Mouse (Mus musculus): ENCODE measurements at regions not wholly inside any gene's neighbourhood (a gene's known extent, or its start where the extent isn't known, plus 50 kb on each side); places are given as distances from the start of the nearest gene placed in this dataset.

- no peaks in the 10 kb centered on the region for H3K27me3 ChIP-seq (ENCODE audit: control insufficient read depth, insufficient read depth, insufficient read length)
- TF ChIP-seq SRF (IDR thresholded peaks at IDR 0.05; ENCODE audit: control insufficient read depth, insufficient read length, low read depth), result no peak
These were observed 103.2 kb upstream of the Thsd7b start for GRCm38 (mm10) chr1:129169936-129170335.

GRCm38 (mm10) chr1:129150643-129151042 is 122.5 kb upstream of the Thsd7b start:
- no peak overlapping the region for H3K4me3 ChIP-seq
- H3K36me3 ChIP-seq (ENCODE audit: control insufficient read depth, insufficient read depth), result no peaks in the 10 kb centered on the region
- TF ChIP-seq USF1 (IDR thresholded peaks at IDR 0.05; ENCODE audit: low read depth) (no peak), TCF3 (IDR thresholded peaks at IDR 0.05; ENCODE audit: insufficient read length, low read depth) (no peak)
- H3K4me2 ChIP-seq (ENCODE audit: low read depth), result no peak overlapping the region
- no peak overlapping the region for H3ac ChIP-seq (ENCODE audit: control insufficient read depth, insufficient read length)
- H3K79me2 ChIP-seq (ENCODE audit: control insufficient read depth, insufficient read depth), result no peaks in the 10 kb centered on the region
- no peaks in the 10 kb centered on the region for H3K27me3 ChIP-seq (ENCODE audit: control insufficient read depth, insufficient read depth, insufficient read length)

More at GRCm38 (mm10) chr1:129169936-129170335, 103.2 kb upstream of the Thsd7b start:
- H3K4me2 ChIP-seq (ENCODE audit: low read depth), result no peak overlapping the region
- no peak overlapping the region for H3K4me3 ChIP-seq
- no peaks in the 10 kb centered on the region for H3K36me3 ChIP-seq (ENCODE audit: control insufficient read depth, insufficient read depth)
- H3K79me2 ChIP-seq (ENCODE audit: control insufficient read depth, insufficient read depth), result no peaks in the 10 kb centered on the region
- no peak overlapping the region for H3ac ChIP-seq (ENCODE audit: control insufficient read depth, insufficient read length)

GRCm38 (mm10) chr1:129148733-129149388 is 124.2 kb upstream of the Thsd7b start:
- no peaks in the 10 kb centered on the region for H3K36me3 ChIP-seq (ENCODE audit: control insufficient read depth, insufficient read depth)
- H3K4me3 ChIP-seq, result no peak overlapping the region
- no peaks in the 10 kb centered on the region for H3K79me2 ChIP-seq (ENCODE audit: control insufficient read depth, insufficient read depth)
- H3K4me2 ChIP-seq (ENCODE audit: low read depth), result no peak overlapping the region
- no peak overlapping the region for H3ac ChIP-seq (ENCODE audit: control insufficient read depth, insufficient read length)
- no peaks in the 10 kb centered on the region for H3K27me3 ChIP-seq (ENCODE audit: control insufficient read depth, insufficient read depth, insufficient read length)
- TF ChIP-seq USF1 (IDR thresholded peaks at IDR 0.05; ENCODE audit: low read depth), result no peak

GRCm38 (mm10) chr1:129146395-129147094 is 126.6 kb upstream of the Thsd7b start:
- no peaks in the 10 kb centered on the region for H3K27me3 ChIP-seq (ENCODE audit: control insufficient read depth, insufficient read depth, insufficient read length)
- no peaks in the 10 kb centered on the region for H3K79me2 ChIP-seq (ENCODE audit: control insufficient read depth, insufficient read depth)
- H3K4me3 ChIP-seq, result no peak overlapping the region
- H3ac ChIP-seq (ENCODE audit: control insufficient read depth, insufficient read length), result no peak overlapping the region
- no peak for TF ChIP-seq REST (IDR thresholded peaks at IDR 0.05; ENCODE audit: insufficient read depth, insufficient read length)
- no peak for TF ChIP-seq MAX (IDR thresholded peaks at IDR 0.05; ENCODE audit: low read depth)
- TF ChIP-seq SRF (IDR thresholded peaks at IDR 0.05; ENCODE audit: control insufficient read depth, insufficient read length, low read depth), result no peak
- TF ChIP-seq MYOD1 (IDR thresholded peaks at IDR 0.05; ENCODE audit: control insufficient read depth in 1 of 3, insufficient read length in 2 of 3, low read depth in 2 of 3), result no peak
- TF ChIP-seq POLR2AphosphoS2 (IDR thresholded peaks at IDR 0.05; ENCODE audit: insufficient read length, low read depth), result no peak
- no peak for TF ChIP-seq MYOG (IDR thresholded peaks at IDR 0.05; ENCODE audit: control insufficient read depth in 1 of 3, insufficient read depth in 1 of 3, insufficient read length in 2 of 3, low read depth in 2 of 3)
- TF ChIP-seq TCF3 (IDR thresholded peaks at IDR 0.05; ENCODE audit: insufficient read length, low read depth), result no peak
- no peak for TF ChIP-seq TCF12 (IDR thresholded peaks at IDR 0.05; ENCODE audit: insufficient read depth, poor library complexity, severe bottlenecking)
- TF ChIP-seq USF1 (IDR thresholded peaks at IDR 0.05; ENCODE audit: low read depth), result no peak
- no peak for TF ChIP-seq E2F4 (IDR thresholded peaks at IDR 0.05; ENCODE audit: insufficient read depth)
- no peak for TF ChIP-seq CEBPB (IDR thresholded peaks at IDR 0.05; ENCODE audit: insufficient read depth, poor library complexity, severe bottlenecking)
- no peak for TF ChIP-seq POLR2A (IDR thresholded peaks at IDR 0.05; ENCODE audit: insufficient read length, low read depth)
- H3K36me3 ChIP-seq (ENCODE audit: control insufficient read depth, insufficient read depth), result no peaks in the 10 kb centered on the region
- H3K4me2 ChIP-seq (ENCODE audit: low read depth), result no peak overlapping the region

- H3K4me3 ChIP-seq, result no peak overlapping the region
- H3K27me3 ChIP-seq (ENCODE audit: control insufficient read depth, insufficient read depth, insufficient read length), result no peaks in the 10 kb centered on the region
These were observed 134.3 kb upstream of the Thsd7b start for GRCm38 (mm10) chr1:129138783-129139182.

More at GRCm38 (mm10) chr1:129138783-129139182, 134.3 kb upstream of the Thsd7b start:
- Histone ChIP-seq H3K4me2 (ENCODE audit: low read depth) (no peak overlapping the region), H3ac (ENCODE audit: control insufficient read depth, insufficient read length) (no peak overlapping the region), H3K79me2 (ENCODE audit: control insufficient read depth, insufficient read depth) (no peaks in the 10 kb centered on the region), H3K36me3 (ENCODE audit: control insufficient read depth, insufficient read depth) (no peaks in the 10 kb centered on the region)
- TF ChIP-seq MYOD1 (IDR thresholded peaks at IDR 0.05; ENCODE audit: control insufficient read depth in 1 of 3, insufficient read length in 2 of 3, low read depth in 2 of 3) (no peak), MYOG (IDR thresholded peaks at IDR 0.05; ENCODE audit: control insufficient read depth in 1 of 3, insufficient read depth in 1 of 3, insufficient read length in 2 of 3, low read depth in 2 of 3) (no peak), SRF (IDR thresholded peaks at IDR 0.05; ENCODE audit: control insufficient read depth, insufficient read length, low read depth) (no peak), TCF3 (IDR thresholded peaks at IDR 0.05; ENCODE audit: insufficient read length, low read depth) (no peak), POLR2AphosphoS2 (IDR thresholded peaks at IDR 0.05; ENCODE audit: insufficient read length, low read depth) (no peak), USF1 (IDR thresholded peaks at IDR 0.05; ENCODE audit: low read depth) (no peak), TCF12 (IDR thresholded peaks at IDR 0.05; ENCODE audit: insufficient read depth, poor library complexity, severe bottlenecking) (no peak), CEBPB (IDR thresholded peaks at IDR 0.05; ENCODE audit: insufficient read depth, poor library complexity, severe bottlenecking) (no peak), POLR2A (IDR thresholded peaks at IDR 0.05; ENCODE audit: insufficient read length, low read depth) (no peak), REST (IDR thresholded peaks at IDR 0.05; ENCODE audit: insufficient read depth, insufficient read length) (no peak)

All from myocyte (in vitro differentiated cells).